Mouse (Mus musculus) small intestine, adult 2 months (tissue): ENCODE data around the gene Fam207a. TPM values are rescaled to one million over a fixed set of nuclear protein-coding genes. Genes with fewer than 3 reads are reported as not detected.

Experiments
- H3K27ac ChIP-seq: fragments of 200-500 bp; 2 replicates; pipeline ENCODE4 v1.5.1; 2012; ENCODE audit warnings: low read depth, low read length, control low read depth, inconsistent platforms; ENCODE audit not compliant: insufficient read depth
- H3K27me3 ChIP-seq: fragments of 200-500 bp; 2 replicates; pipeline ENCODE4 v1.6.1; 2012; ENCODE audit warnings: mild to moderate bottlenecking, moderate library complexity, low read length, inconsistent platforms; ENCODE audit not compliant: control insufficient read depth, insufficient read depth
- H3K36me3 ChIP-seq: fragments of 200-500 bp; 2 replicates; pipeline ENCODE4 v1.6.1; 2012; ENCODE audit warnings: mild to moderate bottlenecking, low read length, control low read depth, inconsistent platforms; ENCODE audit not compliant: control insufficient read depth, insufficient read depth
- H3K4me1 ChIP-seq: fragments of 200-500 bp; 2 replicates; pipeline ENCODE4 v1.6.1; 2012; ENCODE audit warnings: low read length, inconsistent platforms, mixed read lengths; ENCODE audit not compliant: control insufficient read depth, insufficient read depth, insufficient read length
- H3K4me3 ChIP-seq: fragments of 200-500 bp; 2 replicates; pipeline ENCODE4 v1.5.1; 2012; ENCODE audit warnings: low read depth, mild to moderate bottlenecking, control low read depth, inconsistent platforms, low read length, moderate library complexity
- CTCF ChIP-seq: fragments of 200-500 bp; IDR thresholded peaks from 2 replicates; pipeline ENCODE4 v1.5.1; 2012; ENCODE audit warnings: low read depth, mild to moderate bottlenecking, control low read depth, inconsistent platforms, low read length, moderate library complexity, mixed read lengths; ENCODE audit not compliant: insufficient replicate concordance, insufficient read length; ENCODE audit errors: extremely low read depth
- POLR2A ChIP-seq: fragments of 200-500 bp; IDR thresholded peaks from 2 replicates; pipeline ENCODE4 v1.6.1; 2012; ENCODE audit warnings: low read depth, mild to moderate bottlenecking, control low read depth, inconsistent platforms, low read length, moderate library complexity
- WGBS: fragments of 180-500 bp; shearing (Covaris S2); methylation state at CpG from one replicate; pipeline ENCODE4 v1.1.7; 2018; 5-methylcytosine and 5-hydroxymethylcytosine counted together
- polyA plus RNA-seq: library from polyadenylated mRNA; depleted of rRNA; stranded (reverse); fragments of >200 nt; gene quantifications from 2 replicates; pipeline ENCODE4 v1.2.3, GENCODE M21; 2012; rRNA removed

The Fam207a gene
- 20.4 and 36.4 TPM in 2 replicates for polyA plus RNA-seq

DNA sequence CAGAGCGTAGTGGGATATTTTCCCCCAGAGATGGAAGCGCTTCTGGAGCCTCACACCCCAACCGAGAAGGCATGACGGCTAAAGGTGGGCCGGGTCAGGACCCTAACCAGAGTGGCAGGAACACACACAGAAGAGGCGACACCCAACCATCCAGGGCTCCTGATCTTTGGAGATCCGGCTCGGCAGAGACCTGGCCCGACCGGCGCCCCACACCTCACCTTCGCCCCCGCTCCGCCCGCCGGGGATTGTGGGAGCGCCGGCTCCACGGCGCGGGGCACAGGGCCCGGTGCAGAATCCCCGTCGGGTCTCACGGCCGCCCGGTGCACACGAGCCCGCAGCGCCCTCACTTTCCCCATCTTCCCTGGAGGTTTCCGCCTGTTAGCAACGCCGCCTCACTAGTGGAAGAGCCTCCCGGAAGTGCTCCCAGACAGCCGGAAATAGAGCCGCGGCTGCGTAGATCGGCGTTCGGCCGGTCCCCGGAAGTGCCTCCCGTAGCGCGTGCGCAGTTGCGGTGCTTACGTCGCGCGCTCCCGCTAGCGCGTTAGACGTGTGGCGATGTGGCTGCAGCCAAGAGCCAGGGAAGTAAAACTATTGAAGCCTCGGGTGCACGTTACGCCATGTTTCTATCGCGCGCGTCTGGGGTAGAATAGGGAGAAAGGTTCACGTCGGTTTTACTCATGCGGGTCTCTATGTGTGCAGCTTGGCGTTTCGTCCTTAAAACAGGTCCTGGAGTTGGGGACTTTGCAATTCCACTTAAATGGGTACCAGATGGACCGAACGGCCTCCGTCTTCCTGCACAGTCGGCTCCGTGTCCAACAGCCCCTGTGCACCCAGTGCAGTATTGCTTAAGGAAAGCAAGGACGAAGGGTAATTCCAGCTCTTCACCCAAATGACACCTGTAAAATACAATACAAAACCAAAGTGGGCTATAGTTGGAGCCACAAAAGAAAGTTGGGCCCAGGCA is at the start of gene Fam207a:
Fam207a (minus strand) TSS at position 401 of the 964 bp plus-strand sequence.
- peaks cover 11% of the 10 kb centered on the region; the same call in 1 of the 2 replicates for H3K4me1 ChIP-seq
- peak within 1 kb of the TSS; percentile 86 for H3K27ac ChIP-seq
- WGBS = under 1% methylated on average over 75 of the region's 75 CpGs
- H3K36me3 ChIP-seq = peaks cover 11% of the 10 kb centered on the region; the same call in 1 of the 2 replicates
- H3K4me3 ChIP-seq = peak within 1 kb of the TSS; percentile 90
- H3K27me3 ChIP-seq = no peaks in the 10 kb centered on the region
- TF ChIP-seq CTCF = no peak
- TF ChIP-seq POLR2A = peak; percentile 82

DNA sequence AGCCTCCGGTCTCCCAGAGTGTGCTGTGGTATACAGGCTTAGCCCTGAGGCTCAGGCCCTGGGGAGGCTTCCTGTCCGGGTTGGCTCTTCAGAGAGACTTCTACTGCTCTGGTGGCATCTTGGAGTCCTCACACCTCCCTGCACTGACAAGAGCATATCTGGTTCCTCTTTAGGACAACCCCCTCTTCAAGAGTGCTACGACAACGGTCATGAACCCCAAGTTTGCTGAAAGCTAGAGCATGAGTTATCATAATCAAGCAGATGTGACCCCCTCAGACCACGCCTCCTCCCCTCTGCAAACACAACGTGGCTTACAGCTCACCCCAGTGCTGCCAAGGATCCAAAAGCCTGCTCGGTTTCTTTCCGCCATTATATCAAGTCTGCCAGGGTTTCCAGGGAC is 49.4 kb upstream of the Fam207a start:
- no peak for TF ChIP-seq POLR2A
- 80% methylated on average over 8 of the region's 8 CpGs for WGBS

DNA sequence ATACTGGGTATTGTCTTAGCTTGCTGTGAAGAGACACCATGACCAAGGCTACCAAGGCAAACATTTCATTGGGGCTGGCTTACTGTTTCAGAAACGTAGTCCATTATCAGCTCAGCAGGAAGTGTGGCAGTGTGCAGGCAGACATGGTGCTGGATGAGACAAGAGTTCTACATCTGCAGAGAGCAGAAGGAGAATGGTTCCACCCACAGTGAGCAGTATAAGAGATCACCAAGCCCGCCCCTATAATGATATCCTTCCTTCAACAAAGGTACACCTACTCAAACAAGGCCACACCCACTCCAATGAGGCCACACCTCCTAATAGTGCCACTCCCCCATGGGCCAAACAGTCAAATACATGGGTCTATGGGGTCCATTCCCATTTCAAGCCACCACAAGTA is 45.9 kb upstream of the Fam207a start:
- TF ChIP-seq CTCF = no peak
- no peak for TF ChIP-seq POLR2A
- 56% methylated on average over 2 of the region's 2 CpGs for WGBS
- H3K36me3 ChIP-seq = no peaks in the 10 kb centered on the region

More for the DNA sequence above, 49.4 kb upstream of the Fam207a start:
- Histone ChIP-seq H3K4me3 (no peak overlapping the region), H3K4me1 (peaks cover 27% of the 10 kb centered on the region), H3K27me3 (no peaks in the 10 kb centered on the region), H3K36me3 (no peaks in the 10 kb centered on the region), H3K27ac (no peak overlapping the region)

GRCm38 (mm10) chr10:77560830-77561229 is 45.2 kb upstream of the Fam207a start:
- 90% methylated on average over 9 of the region's 9 CpGs for WGBS
- H3K4me1 ChIP-seq = no peaks in the 10 kb centered on the region
- H3K36me3 ChIP-seq = no peaks in the 10 kb centered on the region
- H3K27me3 ChIP-seq = no peaks in the 10 kb centered on the region
- TF ChIP-seq POLR2A (no peak), CTCF (no peak)
- H3K27ac ChIP-seq = no peak overlapping the region
- no peak overlapping the region for H3K4me3 ChIP-seq

More for the DNA sequence above, 45.9 kb upstream of the Fam207a start:
- Histone ChIP-seq H3K4me1 (peaks cover 5% of the 10 kb centered on the region; the same call in 1 of the 2 replicates), H3K4me3 (no peak overlapping the region), H3K27me3 (no peaks in the 10 kb centered on the region), H3K27ac (no peak overlapping the region)

- Histone ChIP-seq H3K27me3 (no peaks in the 10 kb centered on the region), H3K36me3 (no peaks in the 10 kb centered on the region), H3K27ac (no peak overlapping the region), H3K4me3 (no peak overlapping the region), H3K4me1 (no peaks in the 10 kb centered on the region)
- 92% methylated on average over 11 of the region's 11 CpGs for WGBS
- no peak for TF ChIP-seq CTCF
Measured at GRCm38 (mm10) chr10:77560090-77560489, 44.5 kb upstream of the Fam207a start.

- H3K4me1 ChIP-seq = no peaks in the 10 kb centered on the region
- 88% methylated on average over 4 of the region's 4 CpGs for WGBS
- no peaks in the 10 kb centered on the region for H3K27me3 ChIP-seq
- no peak overlapping the region for H3K4me3 ChIP-seq
- H3K36me3 ChIP-seq = no peaks in the 10 kb centered on the region
- H3K27ac ChIP-seq = no peak overlapping the region
- TF ChIP-seq CTCF (no peak), POLR2A (no peak)
Measured at GRCm38 (mm10) chr10:77557641-77558040, 42.1 kb upstream of the Fam207a start.

- Histone ChIP-seq H3K4me1 (no peaks in the 10 kb centered on the region; the same call in 1 of the 2 replicates), H3K27ac (no peak overlapping the region), H3K27me3 (no peaks in the 10 kb centered on the region), H3K36me3 (no peaks in the 10 kb centered on the region), H3K4me3 (no peak overlapping the region)
- TF ChIP-seq CTCF (no peak), POLR2A (no peak)
- WGBS = 90% methylated on average over 7 of the region's 7 CpGs
Measured at GRCm38 (mm10) chr10:77556631-77557030, 41.0 kb upstream of the Fam207a start.
